Mouse (Mus musculus) cerebellum, postnatal 14 days (tissue): ENCODE results near the gene Camk2n1.
"Not testable (repeated sequence)": the region's sequence is repeated elsewhere in the genome, so short reads cannot be mapped to it uniquely, and the experiment has no call there.

Source experiments
- DNase-seq, 2 experiments: peaks; one replicate each; pipeline ENCODE4 v3.0.0; 2021; ENCODE audit warnings: mixed read lengths in 2 of 2

Gene Camk2n1

GRCm38 (mm10) chr4:138453753-138454570, at the start of gene Camk2n1:
Camk2n1 (plus strand) TSS chr4:138454314.
- DNase-seq = peak; percentile 83 to 86

- DNase-seq = peak in 1 of 2 experiments; percentile 37
These were observed 49.3 kb upstream of the Camk2n1 start for GRCm38 (mm10) chr4:138404806-138405205.

DNA sequence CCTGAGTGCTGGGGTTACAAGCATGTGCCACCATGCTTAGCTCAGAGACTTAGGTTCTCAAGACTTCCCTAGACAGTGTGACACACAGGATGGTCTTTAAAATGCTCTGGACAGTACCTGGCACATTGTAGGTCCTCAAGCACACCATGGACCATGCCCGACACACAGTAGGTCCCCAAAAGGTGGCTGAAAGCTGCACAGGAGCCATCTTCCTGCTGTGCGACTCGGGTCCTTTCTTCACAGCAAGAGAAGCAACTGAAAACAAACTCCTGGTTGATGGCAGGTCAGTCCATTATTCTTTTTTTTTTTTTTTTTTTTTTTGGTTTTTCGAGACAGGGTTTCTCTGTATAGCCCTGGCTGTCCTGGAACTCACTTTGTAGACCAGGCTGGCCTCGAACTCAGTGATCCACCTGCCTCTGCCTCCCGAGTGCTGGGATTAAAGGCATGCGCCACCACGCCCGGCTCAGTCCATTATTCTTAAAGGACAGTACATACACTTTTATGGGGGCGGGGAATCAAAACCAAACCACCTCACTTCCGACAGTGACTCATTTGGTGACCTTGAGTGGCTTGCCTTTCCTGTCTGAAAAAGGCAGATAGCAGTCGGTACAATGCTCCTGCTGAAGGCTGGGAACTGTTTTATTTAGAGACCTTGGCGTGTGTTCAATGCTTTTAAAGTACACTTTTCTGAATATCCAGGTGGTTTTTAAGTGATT, 46.5 kb upstream of the Camk2n1 start:
- DNase-seq = no peak

- no peak for DNase-seq
These were observed 43.1 kb upstream of the Camk2n1 start for GRCm38 (mm10) chr4:138411011-138411410.

- no peak for DNase-seq
These were observed 42.5 kb upstream of the Camk2n1 start for GRCm38 (mm10) chr4:138411504-138412121.

- peak in 1 of 2 experiments; percentile 33 for DNase-seq
These were observed 39.4 kb upstream of the Camk2n1 start for GRCm38 (mm10) chr4:138414725-138415124.

GRCm38 (mm10) chr4:138415991-138416390, 38.1 kb upstream of the Camk2n1 start:
- peak in 1 of 2 experiments; percentile 5 for DNase-seq

DNA sequence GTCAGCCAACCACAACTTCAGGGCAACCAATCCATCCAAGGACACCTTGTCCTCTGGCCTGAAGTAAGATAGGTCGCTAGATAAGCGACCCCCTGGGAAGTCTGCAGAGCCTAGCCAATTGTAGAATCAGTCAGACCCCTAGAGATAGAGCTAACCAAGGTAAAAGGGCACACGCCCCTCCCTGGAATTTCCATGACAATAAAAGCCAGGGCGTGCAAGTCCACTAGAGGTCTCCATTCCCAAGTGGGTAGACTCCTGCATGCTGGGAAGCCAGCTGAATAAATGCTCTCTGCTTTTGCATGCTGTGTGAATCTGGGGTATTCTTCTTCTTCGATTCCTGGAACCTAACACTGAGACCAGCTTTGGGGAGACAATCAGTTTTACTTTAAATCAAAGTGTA, 37.7 kb upstream of the Camk2n1 start:
- DNase-seq = peak in 1 of 2 experiments; percentile 1

DNA sequence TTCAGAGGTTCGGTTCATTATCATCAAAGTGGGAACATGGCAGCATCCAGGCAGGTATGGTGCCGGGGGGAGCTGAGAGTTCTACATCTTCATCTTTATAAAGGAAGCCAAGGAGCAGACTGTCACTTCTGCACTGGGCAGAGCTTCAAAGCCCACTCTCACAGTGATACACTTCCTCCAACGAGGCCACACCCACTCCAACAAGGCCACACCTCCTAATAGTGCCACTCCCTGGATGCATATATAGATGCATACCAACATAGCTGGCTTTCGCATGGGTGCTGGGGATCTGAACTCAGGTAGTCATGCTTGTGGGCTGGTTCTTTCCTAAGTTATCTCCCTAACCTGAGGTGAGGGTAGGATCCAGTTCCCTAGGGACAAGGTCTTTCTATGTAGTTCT, 36.2 kb upstream of the Camk2n1 start:
- peak in 1 of 2 experiments; percentile 1 for DNase-seq

GRCm38 (mm10) chr4:138418340-138418957, 35.7 kb upstream of the Camk2n1 start:
- no peak for DNase-seq

- no peak for DNase-seq
These were observed 29.1 kb upstream of the Camk2n1 start for GRCm38 (mm10) chr4:138425028-138425427.

GRCm38 (mm10) chr4:138425604-138426003, 28.5 kb upstream of the Camk2n1 start:
- DNase-seq = not testable (repeated sequence)

GRCm38 (mm10) chr4:138426778-138427705, 27.1 kb upstream of the Camk2n1 start:
- DNase-seq = peak; percentile 93 to 97

- peak; percentile 62 to 84 for DNase-seq
These were observed 24.3 kb upstream of the Camk2n1 start for GRCm38 (mm10) chr4:138429778-138430177.

GRCm38 (mm10) chr4:138431340-138431739, 22.8 kb upstream of the Camk2n1 start:
- no peak for DNase-seq

GRCm38 (mm10) chr4:138434347-138435316, 19.5 kb upstream of the Camk2n1 start, which contains the start of gene Mul1:
Mul1 (plus strand) TSS chr4:138434671.
- peak; percentile 97 for DNase-seq

GRCm38 (mm10) chr4:138440062-138440461, 14.1 kb upstream of the Camk2n1 start:
- no peak for DNase-seq

DNA sequence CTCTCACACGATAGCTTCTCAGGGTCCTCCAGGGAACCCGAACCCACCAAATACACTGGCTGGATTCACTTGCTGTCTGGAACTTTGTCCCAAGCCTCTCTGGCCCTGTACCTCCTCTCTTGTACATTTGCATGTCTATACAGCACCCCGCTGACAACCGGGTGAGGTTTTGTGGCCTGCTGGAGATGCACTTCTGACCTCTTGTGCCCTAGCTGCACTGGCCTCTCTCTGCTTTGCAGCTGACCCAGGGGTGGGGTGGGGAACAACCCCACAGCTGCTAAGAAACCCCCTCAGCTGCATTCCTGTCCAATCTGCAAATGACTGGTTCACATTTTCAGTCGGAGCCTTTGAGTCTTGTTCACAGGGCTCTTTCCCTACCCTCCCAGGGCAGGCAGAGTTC, 9.2 kb upstream of the Camk2n1 start:
- no peak for DNase-seq

GRCm38 (mm10) chr4:138446981-138447380, 7.1 kb upstream of the Camk2n1 start:
- DNase-seq = peak in 1 of 2 experiments; percentile 35

DNA sequence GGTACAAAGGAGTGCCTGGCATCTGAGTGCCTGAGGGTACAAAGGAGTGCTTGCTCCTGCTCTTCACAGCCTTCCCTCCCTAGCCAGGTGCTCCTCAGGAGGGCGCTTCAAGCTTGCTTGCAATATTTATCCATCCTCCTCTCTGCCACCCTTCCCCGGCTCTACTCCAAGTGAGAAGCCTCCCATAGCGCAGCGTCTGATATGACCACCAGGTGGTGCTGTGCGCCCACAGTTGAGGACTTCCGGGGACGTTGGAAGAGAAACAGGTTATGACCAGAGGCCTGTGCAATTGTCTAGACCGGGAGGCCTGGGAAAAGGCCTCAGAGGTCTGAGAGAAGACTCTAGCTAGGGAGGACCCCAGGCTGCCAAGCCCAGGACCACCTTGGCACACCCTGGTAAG, 6.7 kb upstream of the Camk2n1 start:
- DNase-seq = peak; percentile 97 to 98
